Mouse (Mus musculus) myocyte (in vitro differentiated cells): ENCODE results near the gene Add2.

ENCODE experiments used
- CEBPB ChIP-seq: IDR thresholded peaks from 2 replicates; pipeline ENCODE4 v1.6.1; 2011; ENCODE audit warnings: mild to moderate bottlenecking, moderate library complexity; ENCODE audit not compliant: poor library complexity, insufficient read depth, severe bottlenecking
- MAX ChIP-seq: IDR thresholded peaks from one replicate; pipeline ENCODE4 v1.6.1; 2011; ENCODE audit warnings: low read depth, mild to moderate bottlenecking, control low read depth
- MYOD1 ChIP-seq, 3 experiments: IDR thresholded peaks; one replicate each; pipeline ENCODE4 v1.6.1; 2011; ENCODE audit warnings: control low read depth in 2 of 3, low read depth in 2 of 3, mild to moderate bottlenecking in 2 of 3, moderate library complexity in 1 of 3; ENCODE audit not compliant: insufficient read length in 2 of 3, control insufficient read depth in 1 of 3
- MYOG ChIP-seq, 3 experiments: IDR thresholded peaks; one replicate each; pipeline ENCODE4 v1.6.1; 2011; ENCODE audit warnings: control low read depth in 2 of 3, low read depth in 2 of 3, mild to moderate bottlenecking in 2 of 3; ENCODE audit not compliant: insufficient read length in 2 of 3, control insufficient read depth in 1 of 3, insufficient read depth in 1 of 3
- POLR2A ChIP-seq: IDR thresholded peaks from one replicate; pipeline ENCODE4 v1.6.1; 2011; ENCODE audit warnings: low read depth, mild to moderate bottlenecking, control low read depth, moderate library complexity; ENCODE audit not compliant: insufficient read length
- POLR2AphosphoS2 ChIP-seq: IDR thresholded peaks from one replicate; pipeline ENCODE4 v1.6.1; 2011; ENCODE audit warnings: low read depth, control low read depth; ENCODE audit not compliant: insufficient read length
- REST ChIP-seq: IDR thresholded peaks from one replicate; pipeline ENCODE4 v1.6.1; 2011; ENCODE audit warnings: mild to moderate bottlenecking, control low read depth, moderate library complexity; ENCODE audit not compliant: insufficient read depth, insufficient read length
- TCF12 ChIP-seq: IDR thresholded peaks from one replicate; pipeline ENCODE4 v1.6.1; 2011; ENCODE audit warnings: mild to moderate bottlenecking, control low read depth; ENCODE audit not compliant: poor library complexity, insufficient read depth, severe bottlenecking
- USF1 ChIP-seq: IDR thresholded peaks from one replicate; pipeline ENCODE4 v1.6.1; 2011; ENCODE audit warnings: low read depth, mild to moderate bottlenecking, control low read depth, moderate library complexity

GRCm38 (mm10) chr6:86047510-86047909, 19.0 kb downstream of the Add2 start:
- TF ChIP-seq POLR2A: no peak
- TF ChIP-seq POLR2AphosphoS2: no peak
- TF ChIP-seq TCF12: no peak
- no peak for TF ChIP-seq MYOG (IDR thresholded peaks at IDR 0.05; ENCODE audit: control insufficient read depth in 1 of 3, insufficient read depth in 1 of 3, insufficient read length in 2 of 3, low read depth in 2 of 3)
- TF ChIP-seq MYOD1 (IDR thresholded peaks at IDR 0.05; ENCODE audit: control insufficient read depth in 1 of 3, insufficient read length in 2 of 3, low read depth in 2 of 3): no peak
- TF ChIP-seq USF1: no peak
- no peak for TF ChIP-seq MAX
- TF ChIP-seq REST: no peak
- no peak for TF ChIP-seq CEBPB
